Mouse (Mus musculus) midbrain, embryonic 10.5 days (tissue): ENCODE data around the gene Bhlhe40. TPM values are rescaled to one million over a fixed set of nuclear protein-coding genes. Genes with fewer than 3 reads are reported as not detected.

ENCODE experiments used
- DNase-seq: peaks from one replicate; pipeline ENCODE4 v3.0.0-alpha.2; 2017; ENCODE audit warnings: low spot score
- H3K27ac ChIP-seq: fragments of 300-500 bp; sonication (generic); replicated peaks from 2 replicates; pipeline ENCODE4 v1.5.1; 2016; ENCODE audit warnings: mild to moderate bottlenecking
- H3K27me3 ChIP-seq: fragments of 300-500 bp; sonication (generic); 2 replicates; pipeline ENCODE4 v1.6.1; 2016; ENCODE audit warnings: low read depth, mild to moderate bottlenecking; ENCODE audit not compliant: poor library complexity, severe bottlenecking
- H3K36me3 ChIP-seq: fragments of 300-500 bp; sonication (generic); 2 replicates; pipeline ENCODE4 v1.6.1; 2016; ENCODE audit warnings: mild to moderate bottlenecking, moderate library complexity
- H3K4me1 ChIP-seq: fragments of 300-500 bp; sonication (generic); 2 replicates; pipeline ENCODE4 v1.6.1; 2016
- H3K4me3 ChIP-seq: fragments of 300-500 bp; sonication (generic); 2 replicates; pipeline ENCODE4 v1.5.1; 2016; ENCODE audit warnings: mild to moderate bottlenecking, moderate library complexity
- H3K9me3 ChIP-seq: fragments of 300-500 bp; sonication (generic); replicated peaks from 2 replicates; pipeline ENCODE4 v1.6.1; 2016; ENCODE audit warnings: mild to moderate bottlenecking
- WGBS: fragments of 180-500 bp; shearing (Covaris S2); methylation state at CpG from one replicate; pipeline ENCODE4 v1.1.7; 2016; 5-methylcytosine and 5-hydroxymethylcytosine counted together
- polyA plus RNA-seq: library from polyadenylated mRNA; unstranded; fragments of >200 nt; fragmentation: Nextera tagmentation; extraction: Ambion mirVana; gene quantifications from 2 replicates; pipeline ENCODE4 v1.2.1, GENCODE M21; 2016

Bhlhe40 gene
- polyA plus RNA-seq, 1 experiment from 2014 or later, result 1.8 TPM

- Histone ChIP-seq H3K36me3 (peaks cover 6% of the 10 kb centered on the region; the same call in 1 of the 2 replicates), H3K27ac (no peak overlapping the region), H3K27me3 (peaks cover 77% of the 10 kb centered on the region), H3K4me1 (peaks cover 16% of the 10 kb centered on the region), H3K4me3 (no peak overlapping the region), H3K9me3 (no peaks in the 10 kb centered on the region)
- DNase-seq, result no peak
- WGBS, result 89% methylated on average over 12 of the region's 12 CpGs
Measured at GRCm38 (mm10) chr6:108666648-108667488, 6.4 kb downstream of the Bhlhe40 start.

GRCm38 (mm10) chr6:108667599-108668021 is 7.2 kb downstream of the Bhlhe40 start:
- peak; percentile 37 for DNase-seq
- 17% methylated on average over 6 of the region's 6 CpGs for WGBS
- peaks cover 70% of the 10 kb centered on the region for H3K27me3 ChIP-seq

GRCm38 (mm10) chr6:108668321-108668786 is 7.9 kb downstream of the Bhlhe40 start:
- peak overlapping the region; percentile 54 for H3K4me3 ChIP-seq
- peaks cover 6% of the 10 kb centered on the region; the same call in 1 of the 2 replicates for H3K36me3 ChIP-seq
- H3K9me3 ChIP-seq, result no peaks in the 10 kb centered on the region
- H3K4me1 ChIP-seq, result peaks cover 16% of the 10 kb centered on the region
- peak overlapping the region; percentile 85 for H3K27ac ChIP-seq
- DNase-seq, result peak; percentile 73
- under 1% methylated on average over 30 of the region's 30 CpGs for WGBS
- H3K27me3 ChIP-seq, result peaks cover 62% of the 10 kb centered on the region

More at GRCm38 (mm10) chr6:108667599-108668021, 7.2 kb downstream of the Bhlhe40 start:
- peaks cover 16% of the 10 kb centered on the region for H3K4me1 ChIP-seq
- peak overlapping the region; percentile 85 for H3K27ac ChIP-seq
- no peaks in the 10 kb centered on the region for H3K9me3 ChIP-seq
- no peak overlapping the region for H3K4me3 ChIP-seq
- peaks cover 6% of the 10 kb centered on the region; the same call in 1 of the 2 replicates for H3K36me3 ChIP-seq

GRCm38 (mm10) chr6:108670276-108670675 is 9.8 kb downstream of the Bhlhe40 start:
- H3K27ac ChIP-seq, result no peak overlapping the region
- 88% methylated on average over 3 of the region's 3 CpGs for WGBS
- H3K9me3 ChIP-seq, result no peaks in the 10 kb centered on the region
- H3K4me3 ChIP-seq, result no peak overlapping the region
- DNase-seq, result no peak
- H3K36me3 ChIP-seq, result no peaks in the 10 kb centered on the region
- peaks cover 47% of the 10 kb centered on the region for H3K27me3 ChIP-seq
- H3K4me1 ChIP-seq, result peaks cover 16% of the 10 kb centered on the region

- Histone ChIP-seq H3K27me3 (peaks cover 41% of the 10 kb centered on the region), H3K4me1 (peaks cover 16% of the 10 kb centered on the region), H3K36me3 (no peaks in the 10 kb centered on the region), H3K9me3 (no peaks in the 10 kb centered on the region), H3K27ac (no peak overlapping the region), H3K4me3 (no peak overlapping the region)
- DNase-seq, result no peak
- WGBS, result 67% methylated on average over 3 of the region's 3 CpGs
Measured at GRCm38 (mm10) chr6:108670821-108671220, 10.4 kb downstream of the Bhlhe40 start.

GRCm38 (mm10) chr6:108672094-108672493 is 11.7 kb downstream of the Bhlhe40 start:
- Histone ChIP-seq H3K27ac (no peak overlapping the region), H3K36me3 (no peaks in the 10 kb centered on the region), H3K4me3 (no peak overlapping the region), H3K4me1 (peaks cover 16% of the 10 kb centered on the region), H3K9me3 (no peaks in the 10 kb centered on the region), H3K27me3 (peaks cover 34% of the 10 kb centered on the region)
- no peak for DNase-seq
- WGBS, result 89% methylated on average over 8 of the region's 8 CpGs

GRCm38 (mm10) chr6:108674221-108674620 is 13.8 kb downstream of the Bhlhe40 start:
- DNase-seq, result no peak
- Histone ChIP-seq H3K9me3 (no peaks in the 10 kb centered on the region), H3K27ac (no peak overlapping the region), H3K4me1 (no peaks in the 10 kb centered on the region), H3K4me3 (no peak overlapping the region), H3K36me3 (no peaks in the 10 kb centered on the region), H3K27me3 (peaks cover 16% of the 10 kb centered on the region)
- 91% methylated on average over 2 of the region's 2 CpGs for WGBS

GRCm38 (mm10) chr6:108676783-108677340 is 16.4 kb downstream of the Bhlhe40 start:
- DNase-seq, result no peak
- H3K4me3 ChIP-seq, result no peak overlapping the region
- H3K9me3 ChIP-seq, result no peaks in the 10 kb centered on the region
- no peaks in the 10 kb centered on the region for H3K27me3 ChIP-seq
- no peaks in the 10 kb centered on the region for H3K36me3 ChIP-seq
- H3K4me1 ChIP-seq, result no peaks in the 10 kb centered on the region
- 88% methylated on average over 9 of the region's 9 CpGs for WGBS
- no peak overlapping the region for H3K27ac ChIP-seq

- no peaks in the 10 kb centered on the region for H3K27me3 ChIP-seq
- DNase-seq, result no peak
- H3K9me3 ChIP-seq, result no peaks in the 10 kb centered on the region
- no peaks in the 10 kb centered on the region for H3K36me3 ChIP-seq
- 86% methylated on average over 4 of the region's 4 CpGs for WGBS
- no peak overlapping the region for H3K27ac ChIP-seq
- no peak overlapping the region for H3K4me3 ChIP-seq
- no peaks in the 10 kb centered on the region for H3K4me1 ChIP-seq
Measured at GRCm38 (mm10) chr6:108677697-108678096, 17.3 kb downstream of the Bhlhe40 start.

GRCm38 (mm10) chr6:108678227-108678626 is 17.8 kb downstream of the Bhlhe40 start:
- no peaks in the 10 kb centered on the region for H3K36me3 ChIP-seq
- no peak overlapping the region for H3K4me3 ChIP-seq
- H3K27ac ChIP-seq, result no peak overlapping the region
- H3K27me3 ChIP-seq, result no peaks in the 10 kb centered on the region
- no peaks in the 10 kb centered on the region for H3K9me3 ChIP-seq
- H3K4me1 ChIP-seq, result no peaks in the 10 kb centered on the region
- no peak for DNase-seq
- 69% methylated on average over 5 of the region's 5 CpGs for WGBS

- WGBS, result 89% methylated on average over 7 of the region's 7 CpGs
- no peaks in the 10 kb centered on the region for H3K4me1 ChIP-seq
Measured at GRCm38 (mm10) chr6:108680503-108680902, 20.1 kb downstream of the Bhlhe40 start.

GRCm38 (mm10) chr6:108681084-108681483 is 20.7 kb downstream of the Bhlhe40 start:
- H3K9me3 ChIP-seq, result no peaks in the 10 kb centered on the region
- H3K36me3 ChIP-seq, result no peaks in the 10 kb centered on the region
- WGBS, result 93% methylated on average over 4 of the region's 4 CpGs
- no peaks in the 10 kb centered on the region for H3K27me3 ChIP-seq
- no peaks in the 10 kb centered on the region for H3K4me1 ChIP-seq
- no peak for DNase-seq
- no peak overlapping the region for H3K4me3 ChIP-seq
- no peak overlapping the region for H3K27ac ChIP-seq

More at GRCm38 (mm10) chr6:108680503-108680902, 20.1 kb downstream of the Bhlhe40 start:
- DNase-seq, result no peak
- no peaks in the 10 kb centered on the region for H3K27me3 ChIP-seq
- H3K36me3 ChIP-seq, result no peaks in the 10 kb centered on the region
- no peak overlapping the region for H3K4me3 ChIP-seq
- no peak overlapping the region for H3K27ac ChIP-seq
- H3K9me3 ChIP-seq, result no peaks in the 10 kb centered on the region

- Histone ChIP-seq H3K9me3 (no peaks in the 10 kb centered on the region), H3K27ac (no peak overlapping the region), H3K27me3 (no peaks in the 10 kb centered on the region), H3K4me1 (peaks cover under 1% of the 10 kb centered on the region), H3K36me3 (no peaks in the 10 kb centered on the region), H3K4me3 (no peak overlapping the region)
- 86% methylated on average over 1 of the region's 1 CpGs for WGBS
- DNase-seq, result no peak
Measured at GRCm38 (mm10) chr6:108683140-108683539, 22.7 kb downstream of the Bhlhe40 start.
